Mouse (Mus musculus) heart, embryonic 16.5 days (tissue): ENCODE measurements around the gene Serpinf2. TPM values are rescaled to one million over a fixed set of nuclear protein-coding genes. Genes with fewer than 3 reads are reported as not detected.
"Not testable (repeated sequence)": the region's sequence is repeated elsewhere in the genome, so short reads cannot be mapped to it uniquely, and the experiment has no call there.

Source experiments
- ATAC-seq: fragments of 200-750 bp; cut with Nextera tagmentation; replicated peaks from 2 replicates; pipeline ENCODE4 v1.8.0; 2017; ENCODE audit warnings: moderate number of reproducible peaks; ENCODE audit not compliant: insufficient read depth, low FRiP score; ENCODE audit errors: extremely low read depth
- H3K27ac ChIP-seq: fragments of 300-500 bp; sonication (generic); 2 replicates; pipeline ENCODE4 v1.5.1; 2014; ENCODE audit warnings: mild to moderate bottlenecking, low read length, control low read depth, moderate library complexity
- H3K27me3 ChIP-seq: fragments of 300-500 bp; sonication (generic); 2 replicates; pipeline ENCODE4 v1.6.1; 2014; ENCODE audit warnings: low read length, mixed read lengths; ENCODE audit not compliant: control insufficient read depth, insufficient read depth
- H3K36me3 ChIP-seq: fragments of 300-500 bp; sonication (generic); 2 replicates; pipeline ENCODE4 v1.6.1; 2014; ENCODE audit not compliant: control insufficient read depth, insufficient read depth
- H3K4me1 ChIP-seq: fragments of 300-500 bp; sonication (generic); 2 replicates; pipeline ENCODE4 v1.6.1; 2014; ENCODE audit warnings: low read length, mixed read lengths; ENCODE audit not compliant: control insufficient read depth, insufficient read depth
- H3K4me2 ChIP-seq: fragments of 300-500 bp; sonication (generic); 2 replicates; pipeline ENCODE4 v1.6.1; 2014; ENCODE audit warnings: low read depth, mild to moderate bottlenecking, control low read depth, low read length
- H3K4me3 ChIP-seq: fragments of 300-500 bp; sonication (generic); 2 replicates; pipeline ENCODE4 v1.5.1; 2014; ENCODE audit warnings: mild to moderate bottlenecking, control low read depth, low read length
- H3K9ac ChIP-seq: fragments of 300-500 bp; sonication (generic); 2 replicates; pipeline ENCODE4 v1.6.1; 2014; ENCODE audit warnings: low read length, control low read depth
- H3K9me3 ChIP-seq: fragments of 300-500 bp; sonication (generic); replicated peaks from 2 replicates; pipeline ENCODE4 v1.6.1; 2016; ENCODE audit warnings: low read length; ENCODE audit not compliant: control insufficient read depth
- WGBS: fragments of 180-500 bp; shearing (Covaris S2); extraction: QIAGEN DNeasy Blood & Tissue Kit; methylation state at CpG from one replicate; pipeline ENCODE4 v1.1.7; 2014; 5-methylcytosine and 5-hydroxymethylcytosine counted together
- polyA plus RNA-seq: library from polyadenylated mRNA; unstranded; fragments of >200 nt; fragmentation: Nextera tagmentation; extraction: Ambion mirVana; gene quantifications from 2 replicates; pipeline ENCODE4 v1.2.1, GENCODE M21; 2015

Serpinf2 gene
- polyA plus RNA-seq, 1 experiment from 2014 or later, result 0.75 TPM

GRCm38 (mm10) chr11:75460844-75461742 lies 21.7 kb upstream of the Serpinf2 start, which contains the start of gene Tlcd2:
Gene Tlcd2 (plus strand): TSS chr11:75461715.
- ATAC-seq, result peak; percentile 88
- under 1% methylated on average over 46 of the region's 46 CpGs for WGBS
- Histone ChIP-seq H3K4me1 (peaks cover 26% of the 10 kb centered on the region), H3K9ac (peak within 1 kb of the TSS; percentile 87), H3K36me3 (peaks cover 13% of the 10 kb centered on the region), H3K27ac (peak within 1 kb of the TSS; percentile 98), H3K4me3 (peak within 1 kb of the TSS; percentile 85), H3K9me3 (no peaks in the 10 kb centered on the region), H3K4me2 (peak within 1 kb of the TSS; percentile 92), H3K27me3 (no peaks in the 10 kb centered on the region)

GRCm38 (mm10) chr11:75460103-75460843 lies 20.9 kb upstream of the Serpinf2 start:
- Histone ChIP-seq H3K27ac (peak overlapping the region; percentile 98), H3K4me2 (peak overlapping the region; percentile 92), H3K9me3 (no peaks in the 10 kb centered on the region), H3K9ac (peak overlapping the region; percentile 73), H3K4me3 (peak overlapping the region; percentile 55), H3K4me1 (peaks cover 27% of the 10 kb centered on the region), H3K36me3 (peaks cover 6% of the 10 kb centered on the region), H3K27me3 (no peaks in the 10 kb centered on the region)
- ATAC-seq, result no peak; the same call in 1 of the 2 replicates
- WGBS, result 4% methylated on average over 19 of the region's 19 CpGs

- Histone ChIP-seq H3K27me3 (no peaks in the 10 kb centered on the region), H3K9ac (peak overlapping the region; percentile 58; the same call in 1 of the 2 replicates), H3K36me3 (peaks cover 3% of the 10 kb centered on the region), H3K4me2 (peak overlapping the region; percentile 92), H3K9me3 (no peaks in the 10 kb centered on the region), H3K4me3 (peak overlapping the region; percentile 55), H3K27ac (peak overlapping the region; percentile 98), H3K4me1 (peaks cover 32% of the 10 kb centered on the region)
- ATAC-seq, result no peak
- WGBS, result 21% methylated on average over 5 of the region's 5 CpGs
Observed at GRCm38 (mm10) chr11:75459751-75460102, 20.3 kb upstream of the Serpinf2 start.

- Histone ChIP-seq H3K27ac (peak overlapping the region; percentile 98), H3K9ac (no peak overlapping the region), H3K4me1 (peaks cover 33% of the 10 kb centered on the region), H3K4me2 (peak overlapping the region; percentile 92; the same call in 1 of the 2 replicates), H3K27me3 (no peaks in the 10 kb centered on the region), H3K9me3 (no peaks in the 10 kb centered on the region), H3K36me3 (no peaks in the 10 kb centered on the region), H3K4me3 (no peak overlapping the region)
- ATAC-seq, result no peak
- 68% methylated on average over 5 of the region's 5 CpGs for WGBS
Observed at GRCm38 (mm10) chr11:75459141-75459711, 19.8 kb upstream of the Serpinf2 start.

GRCm38 (mm10) chr11:75458628-75459041 lies 19.2 kb upstream of the Serpinf2 start:
- no peaks in the 10 kb centered on the region for H3K36me3 ChIP-seq
- H3K9ac ChIP-seq, result no peak overlapping the region; the same call in 1 of the 2 replicates
- no peaks in the 10 kb centered on the region for H3K27me3 ChIP-seq
- no peaks in the 10 kb centered on the region for H3K9me3 ChIP-seq
- peaks cover 36% of the 10 kb centered on the region for H3K4me1 ChIP-seq
- peak overlapping the region; percentile 98; the same call in 1 of the 2 replicates for H3K27ac ChIP-seq
- 53% methylated on average over 8 of the region's 8 CpGs for WGBS
- no peak overlapping the region for H3K4me3 ChIP-seq
- H3K4me2 ChIP-seq, result no peak overlapping the region
- ATAC-seq, result no peak

GRCm38 (mm10) chr11:75458169-75458568 lies 18.8 kb upstream of the Serpinf2 start:
- 15% methylated on average over 3 of the region's 3 CpGs for WGBS
- Histone ChIP-seq H3K9me3 (no peaks in the 10 kb centered on the region), H3K4me2 (no peak overlapping the region), H3K4me3 (no peak overlapping the region), H3K27ac (no peak overlapping the region), H3K27me3 (no peaks in the 10 kb centered on the region), H3K9ac (no peak overlapping the region), H3K36me3 (no peaks in the 10 kb centered on the region), H3K4me1 (peaks cover 35% of the 10 kb centered on the region)
- no peak for ATAC-seq

- H3K27ac ChIP-seq, result no peak overlapping the region
- H3K36me3 ChIP-seq, result peaks cover 3% of the 10 kb centered on the region; the same call in 1 of the 2 replicates
- H3K27me3 ChIP-seq, result no peaks in the 10 kb centered on the region
- no peaks in the 10 kb centered on the region for H3K9me3 ChIP-seq
- no peak overlapping the region for H3K9ac ChIP-seq
- ATAC-seq, result no peak
- no peak overlapping the region for H3K4me3 ChIP-seq
- WGBS, result 79% methylated on average over 7 of the region's 7 CpGs
- no peak overlapping the region for H3K4me2 ChIP-seq
- peaks cover 29% of the 10 kb centered on the region for H3K4me1 ChIP-seq
Observed at GRCm38 (mm10) chr11:75456440-75456871, 17.1 kb upstream of the Serpinf2 start.

GRCm38 (mm10) chr11:75455971-75456370 lies 16.6 kb upstream of the Serpinf2 start:
- H3K27ac ChIP-seq, ATAC-seq: not testable (repeated sequence)
- 79% methylated on average over 2 of the region's 2 CpGs for WGBS

More at GRCm38 (mm10) chr11:75455971-75456370, 16.6 kb upstream of the Serpinf2 start:
- not testable (repeated sequence) for H3K36me3 ChIP-seq, H3K9me3 ChIP-seq, H3K4me3 ChIP-seq, H3K4me2 ChIP-seq, H3K9ac ChIP-seq, H3K27me3 ChIP-seq
- H3K4me1 ChIP-seq, result peaks cover 29% of the 10 kb centered on the region
